Mouse (Mus musculus) liver, embryonic 15.5 days (tissue): ENCODE measurements around the gene Rbbp6. TPM values are rescaled to one million over a fixed set of nuclear protein-coding genes. Genes with fewer than 3 reads are reported as not detected.

Source experiments
- polyA plus RNA-seq: library from polyadenylated mRNA; unstranded; fragments of >200 nt; fragmentation: Nextera tagmentation; extraction: Ambion mirVana; gene quantifications from 2 replicates; pipeline ENCODE4 v1.2.1, GENCODE M21; 2015

Rbbp6 gene
- polyA plus RNA-seq, 1 experiment from 2014 or later, result 7.7 TPM

Other genes starting within 250 kb of the Rbbp6 start
- gene Tnrc6a, start 158.2 kb downstream of the Rbbp6 start, polyA plus RNA-seq, result 8.6 and 9.0 TPM in 2 replicates
- 0.20 TPM in 2 replicates for gene Slc5a11, start 249.1 kb downstream of the Rbbp6 start, polyA plus RNA-seq